Mouse (Mus musculus): ENCODE results near the gene Pak7. TPM values are rescaled to one million over a fixed set of nuclear protein-coding genes. Genes with fewer than 3 reads are reported as not detected.
A peak's percentile ranks its signal among the peaks of the same experiment; 100 is the strongest.

Gene Pak7
- 1.8 and 3.0 TPM in 2 replicates for polyA plus RNA-seq (2014; fragmentation: Nextera tagmentation; extraction: Ambion mirVana)

- Histone ChIP-seq H3K36me3 (ENCODE audit: control insufficient read depth, insufficient read depth, low read length) (no peaks in the 10 kb centered on the region), H3K4me2 (replicated peaks; ENCODE audit: low read depth, low read length) (peak within 1 kb of the TSS; percentile 57), H3K27me3 (ENCODE audit: control insufficient read depth, insufficient read depth, low read length) (no peaks in the 10 kb centered on the region), H3K4me1 (ENCODE audit: control insufficient read depth, insufficient read depth, low read length) (no peaks in the 10 kb centered on the region), H3K27ac (ENCODE audit: low read length) (no peak within 1 kb of the TSS), H3K9ac (replicated peaks; ENCODE audit: low read depth, low read length) (peak within 1 kb of the TSS; percentile 4; the same call in 1 of the 2 replicates), H3K9me3 (ENCODE audit: control insufficient read depth, low read depth, low read length) (no peaks in the 10 kb centered on the region), H3K4me3 (ENCODE audit: low read depth, low read length) (peak within 1 kb of the TSS; percentile 49)
- WGBS: under 1% methylated on average over 39 of the region's 39 CpGs
- peak; percentile 97 for ATAC-seq (ENCODE audit: insufficient number of reproducible peaks, insufficient read depth, low FRiP score, low read depth)
These were observed at the start of gene Pak7 for GRCm38 (mm10) chr2:136387181-136388131. Gene Pak7 (minus strand): TSS chr2:136387967.

- Histone ChIP-seq H3K4me2 (replicated peaks; ENCODE audit: low read depth, low read length) (no peak overlapping the region), H3K4me3 (ENCODE audit: low read depth, low read length) (no peak overlapping the region), H3K9ac (replicated peaks; ENCODE audit: low read depth, low read length) (no peak overlapping the region), H3K27ac (ENCODE audit: low read length) (no peak overlapping the region), H3K4me1 (ENCODE audit: control insufficient read depth, insufficient read depth, low read length) (no peaks in the 10 kb centered on the region), H3K9me3 (ENCODE audit: control insufficient read depth, low read depth, low read length) (no peaks in the 10 kb centered on the region), H3K27me3 (ENCODE audit: control insufficient read depth, insufficient read depth, low read length) (no peaks in the 10 kb centered on the region), H3K36me3 (ENCODE audit: control insufficient read depth, insufficient read depth, low read length) (no peaks in the 10 kb centered on the region)
- no peak for ATAC-seq (ENCODE audit: insufficient number of reproducible peaks, insufficient read depth, low FRiP score, low read depth)
- WGBS: 81% methylated on average over 6 of the region's 6 CpGs
These were observed 37.8 kb upstream of the Pak7 start for GRCm38 (mm10) chr2:136425561-136425960.

DNA sequence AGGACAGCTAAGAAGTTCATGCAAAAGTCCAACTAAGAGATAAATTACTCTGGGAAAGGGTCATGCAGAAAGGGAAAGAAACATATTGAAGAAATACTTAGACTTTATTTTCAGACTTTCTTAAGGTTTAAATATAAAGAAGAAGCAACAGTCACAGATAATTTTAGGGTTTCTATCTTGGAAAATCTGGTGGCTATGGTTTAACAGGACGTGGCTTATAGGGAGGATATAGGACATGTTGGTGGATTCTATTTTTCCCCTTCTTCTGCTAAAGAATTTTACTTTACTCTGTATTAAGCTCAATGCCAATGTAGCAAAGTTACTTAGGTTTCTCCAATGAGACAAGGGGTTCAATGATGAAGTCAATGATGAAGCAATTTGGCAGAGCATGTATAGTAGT, 31.8 kb upstream of the Pak7 start:
- H3K27ac ChIP-seq (ENCODE audit: low read length): no peak overlapping the region
- no peaks in the 10 kb centered on the region for H3K9me3 ChIP-seq (ENCODE audit: control insufficient read depth, low read depth, low read length)
- no peak overlapping the region for H3K4me2 ChIP-seq (replicated peaks; ENCODE audit: low read depth, low read length)
- WGBS: 81% methylated on average over 1 of the region's 1 CpGs
- no peak overlapping the region for H3K9ac ChIP-seq (replicated peaks; ENCODE audit: low read depth, low read length)
- H3K4me1 ChIP-seq (ENCODE audit: control insufficient read depth, insufficient read depth, low read length): no peaks in the 10 kb centered on the region
- H3K27me3 ChIP-seq (ENCODE audit: control insufficient read depth, insufficient read depth, low read length): no peaks in the 10 kb centered on the region
- no peak overlapping the region for H3K4me3 ChIP-seq (ENCODE audit: low read depth, low read length)
- H3K36me3 ChIP-seq (ENCODE audit: control insufficient read depth, insufficient read depth, low read length): no peaks in the 10 kb centered on the region
- no peak for ATAC-seq (ENCODE audit: insufficient number of reproducible peaks, insufficient read depth, low FRiP score, low read depth)

DNA sequence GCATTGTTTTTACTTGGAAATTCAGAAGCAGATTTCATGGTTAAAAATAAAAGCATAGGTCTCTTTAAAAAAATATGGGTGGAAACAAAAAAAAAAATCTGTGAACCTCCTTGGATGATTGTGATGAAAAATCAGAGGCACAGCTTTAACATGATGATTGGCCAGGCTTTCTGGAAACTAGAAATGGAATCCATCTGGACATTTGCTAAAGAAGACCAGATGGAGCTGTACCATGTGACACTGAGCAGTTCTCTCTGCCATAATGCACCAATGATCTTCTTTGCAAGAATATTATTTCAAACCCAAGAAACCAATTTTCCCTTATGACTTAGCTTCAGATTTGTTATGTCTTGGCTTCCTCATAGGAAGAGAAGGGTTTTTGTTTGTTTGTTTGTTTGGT, 28.6 kb upstream of the Pak7 start:
- Histone ChIP-seq H3K4me2 (replicated peaks; ENCODE audit: low read depth, low read length) (no peak overlapping the region), H3K9me3 (ENCODE audit: control insufficient read depth, low read depth, low read length) (no peaks in the 10 kb centered on the region), H3K9ac (replicated peaks; ENCODE audit: low read depth, low read length) (no peak overlapping the region), H3K27ac (ENCODE audit: low read length) (no peak overlapping the region), H3K27me3 (ENCODE audit: control insufficient read depth, insufficient read depth, low read length) (no peaks in the 10 kb centered on the region), H3K36me3 (ENCODE audit: control insufficient read depth, insufficient read depth, low read length) (no peaks in the 10 kb centered on the region), H3K4me1 (ENCODE audit: control insufficient read depth, insufficient read depth, low read length) (no peaks in the 10 kb centered on the region), H3K4me3 (ENCODE audit: low read depth, low read length) (no peak overlapping the region)
- ATAC-seq (ENCODE audit: insufficient number of reproducible peaks, insufficient read depth, low FRiP score, low read depth): no peak

GRCm38 (mm10) chr2:136402587-136402986, 14.8 kb upstream of the Pak7 start:
- 79% methylated on average over 4 of the region's 4 CpGs for WGBS
- H3K27ac ChIP-seq (ENCODE audit: low read length): no peak overlapping the region
- no peak overlapping the region for H3K9ac ChIP-seq (replicated peaks; ENCODE audit: low read depth, low read length)
- H3K4me1 ChIP-seq (ENCODE audit: control insufficient read depth, insufficient read depth, low read length): no peaks in the 10 kb centered on the region
- H3K27me3 ChIP-seq (ENCODE audit: control insufficient read depth, insufficient read depth, low read length): no peaks in the 10 kb centered on the region
- no peak overlapping the region for H3K4me2 ChIP-seq (replicated peaks; ENCODE audit: low read depth, low read length)
- H3K36me3 ChIP-seq (ENCODE audit: control insufficient read depth, insufficient read depth, low read length): no peaks in the 10 kb centered on the region
- no peaks in the 10 kb centered on the region for H3K9me3 ChIP-seq (ENCODE audit: control insufficient read depth, low read depth, low read length)
- H3K4me3 ChIP-seq (ENCODE audit: low read depth, low read length): no peak overlapping the region
- ATAC-seq (ENCODE audit: insufficient number of reproducible peaks, insufficient read depth, low FRiP score, low read depth): no peak

DNA sequence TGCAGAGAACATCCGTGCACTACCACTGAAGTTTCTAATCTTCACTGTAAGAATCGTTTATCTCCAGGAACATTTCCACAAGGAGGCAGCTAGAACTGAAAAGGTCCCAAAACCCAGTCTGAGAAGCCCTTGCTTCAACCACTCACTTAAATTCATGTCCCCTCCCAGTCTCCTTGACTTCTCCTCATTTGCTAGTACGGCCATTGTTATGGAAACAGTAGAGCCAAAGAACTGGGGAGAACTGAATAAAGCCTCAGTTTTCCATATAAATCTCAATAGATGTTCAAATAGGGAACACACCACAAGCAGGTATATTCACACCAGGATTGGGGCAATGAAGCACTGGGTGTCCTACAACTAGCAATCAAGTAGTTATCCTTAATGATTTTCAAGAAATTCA, 12.4 kb downstream of the Pak7 start:
- ATAC-seq (ENCODE audit: insufficient number of reproducible peaks, insufficient read depth, low FRiP score, low read depth): no peak
- WGBS: 60% methylated on average over 3 of the region's 3 CpGs

GRCm38 (mm10) chr2:136372361-136372760, 15.4 kb downstream of the Pak7 start:
- Histone ChIP-seq H3K36me3 (ENCODE audit: control insufficient read depth, insufficient read depth, low read length) (no peaks in the 10 kb centered on the region), H3K27ac (ENCODE audit: low read length) (no peak overlapping the region), H3K4me1 (ENCODE audit: control insufficient read depth, insufficient read depth, low read length) (no peaks in the 10 kb centered on the region), H3K4me2 (replicated peaks; ENCODE audit: low read depth, low read length) (no peak overlapping the region), H3K27me3 (ENCODE audit: control insufficient read depth, insufficient read depth, low read length) (no peaks in the 10 kb centered on the region), H3K4me3 (ENCODE audit: low read depth, low read length) (no peak overlapping the region), H3K9ac (replicated peaks; ENCODE audit: low read depth, low read length) (no peak overlapping the region), H3K9me3 (ENCODE audit: control insufficient read depth, low read depth, low read length) (no peaks in the 10 kb centered on the region)
- 60% methylated on average over 1 of the region's 1 CpGs for WGBS
- ATAC-seq (ENCODE audit: insufficient number of reproducible peaks, insufficient read depth, low FRiP score, low read depth): no peak

More for the DNA sequence above, 12.4 kb downstream of the Pak7 start:
- Histone ChIP-seq H3K36me3 (ENCODE audit: control insufficient read depth, insufficient read depth, low read length) (no peaks in the 10 kb centered on the region), H3K27ac (ENCODE audit: low read length) (no peak overlapping the region), H3K4me2 (replicated peaks; ENCODE audit: low read depth, low read length) (no peak overlapping the region), H3K27me3 (ENCODE audit: control insufficient read depth, insufficient read depth, low read length) (no peaks in the 10 kb centered on the region), H3K4me1 (ENCODE audit: control insufficient read depth, insufficient read depth, low read length) (no peaks in the 10 kb centered on the region), H3K4me3 (ENCODE audit: low read depth, low read length) (no peak overlapping the region), H3K9me3 (ENCODE audit: control insufficient read depth, low read depth, low read length) (no peaks in the 10 kb centered on the region), H3K9ac (replicated peaks; ENCODE audit: low read depth, low read length) (no peak overlapping the region)

DNA sequence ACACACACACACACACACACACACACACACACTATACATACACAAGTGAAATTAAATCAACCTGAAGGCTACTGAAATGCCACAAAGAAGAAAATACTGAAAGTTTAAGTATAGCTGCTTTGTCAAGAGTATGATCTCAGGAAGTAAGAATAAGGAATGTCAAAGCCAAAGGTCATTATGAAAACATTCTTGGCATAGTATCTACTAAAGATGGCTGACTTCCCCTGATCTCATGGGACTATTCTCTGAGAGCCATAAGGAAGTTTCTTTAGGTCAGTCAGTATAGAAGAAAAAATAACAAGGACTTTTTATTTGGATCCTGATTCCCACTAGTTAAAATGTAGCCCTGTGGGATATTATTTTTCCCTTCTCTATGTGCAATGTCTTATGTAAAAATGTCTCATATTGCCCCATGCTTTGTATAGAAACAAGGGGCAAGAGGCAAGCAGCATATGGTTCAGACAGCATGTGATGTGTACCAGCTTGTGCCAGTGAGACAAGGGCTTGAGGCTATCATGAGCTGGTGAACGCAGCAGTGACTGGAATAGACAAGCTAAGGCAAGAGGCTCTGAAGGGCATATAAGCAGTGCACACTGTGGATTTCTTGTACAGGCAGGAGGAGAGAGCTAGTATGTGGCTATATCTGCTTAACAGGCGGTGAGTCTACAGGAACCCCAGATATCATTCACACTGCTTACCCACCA, 36.2 kb downstream of the Pak7 start:
- Histone ChIP-seq H3K27me3 (ENCODE audit: control insufficient read depth, insufficient read depth, low read length) (no peaks in the 10 kb centered on the region), H3K4me2 (replicated peaks; ENCODE audit: low read depth, low read length) (no peak overlapping the region), H3K27ac (ENCODE audit: low read length) (no peak overlapping the region), H3K36me3 (ENCODE audit: control insufficient read depth, insufficient read depth, low read length) (no peaks in the 10 kb centered on the region), H3K9me3 (ENCODE audit: control insufficient read depth, low read depth, low read length) (no peaks in the 10 kb centered on the region), H3K9ac (replicated peaks; ENCODE audit: low read depth, low read length) (no peak overlapping the region), H3K4me1 (ENCODE audit: control insufficient read depth, insufficient read depth, low read length) (no peaks in the 10 kb centered on the region), H3K4me3 (ENCODE audit: low read depth, low read length) (no peak overlapping the region)
- ATAC-seq (ENCODE audit: insufficient number of reproducible peaks, insufficient read depth, low FRiP score, low read depth): no peak
- WGBS: 75% methylated on average over 2 of the region's 2 CpGs
